In genomic region chr16:94075362-94076027, GRCm38 (mm10) we compare ENCODE assay signal across 12 mouse cellular contexts. TPM values are rescaled to one million over a fixed set of nuclear protein-coding genes. Genes with fewer than 3 reads are reported as not detected.
DNase-seq lines count a peak whose midpoint lies in the region; ATAC-seq lines count a peak whose summit lies in the region.
"Had no signal": no experiment of that assay in that cellular context is flagged by ENCODE, and none has a peak within 500 bp of the region (broad histone marks: within the 10 kb centered on the region; RNA-seq: fewer than 3 reads in every experiment).

No protein-coding gene starts in this region.

- H3K36me3 ChIP-seq in kidney, embryonic 14.5 days (ENCODE audit: control insufficient read depth, insufficient read depth, low read length), result no peaks in the 10 kb centered on the region
- no peaks in the 10 kb centered on the region for H3K36me3 ChIP-seq in stomach, embryonic 16.5 days (ENCODE audit: control insufficient read depth, insufficient read depth, low read length)
- H3K36me3 ChIP-seq: heart, embryonic 15.5 days; limb, embryonic 10.5 days had no signal

- H3K4me2 ChIP-seq in kidney, embryonic 14.5 days (replicated peaks; ENCODE audit: low read depth, low read length), result no peak overlapping the region
- no peak overlapping the region for H3K4me2 ChIP-seq in stomach, embryonic 16.5 days (ENCODE audit: low read depth, low read length)
- H3K4me2 ChIP-seq: heart, embryonic 15.5 days had no signal

- no peak overlapping the region for H3K27ac ChIP-seq in kidney, embryonic 14.5 days (ENCODE audit: low read depth, low read length)
- no peak overlapping the region for H3K27ac ChIP-seq in stomach, embryonic 16.5 days (ENCODE audit: low read length)
- H3K27ac ChIP-seq: heart, embryonic 15.5 days; limb, embryonic 10.5 days had no signal

- H3K9me3 ChIP-seq in kidney, embryonic 14.5 days (ENCODE audit: control insufficient read depth, low read length), result no peaks in the 10 kb centered on the region
- H3K9me3 ChIP-seq in stomach, embryonic 16.5 days (replicated peaks; ENCODE audit: control insufficient read depth, low read length), result no peaks in the 10 kb centered on the region
- H3K9me3 ChIP-seq: heart, embryonic 15.5 days; limb, embryonic 10.5 days had no signal

- WGBS in kidney, embryonic 14.5 days, result 55% methylated on average over 19 of the region's 19 CpGs
- WGBS in stomach, embryonic 16.5 days, result 46% methylated on average over 19 of the region's 19 CpGs

- ATAC-seq in kidney, embryonic 14.5 days (ENCODE audit: low FRiP score, low TSS enrichment), result no peak
- peak; percentile 53; the same call in 1 of the 2 replicates for ATAC-seq in stomach, embryonic 16.5 days (ENCODE audit: insufficient read depth, low FRiP score)
- ATAC-seq in megakaryocyte, adult 5-6 weeks (ENCODE audit: poor library complexity, severe bottlenecking), result no peak

- no peak overlapping the region for H3K4me3 ChIP-seq in kidney, embryonic 14.5 days (ENCODE audit: low read length)
- H3K4me3 ChIP-seq in stomach, embryonic 16.5 days (replicated peaks; ENCODE audit: low read length), result no peak overlapping the region
- H3K4me3 ChIP-seq: heart, embryonic 15.5 days; limb, embryonic 10.5 days; myocyte had no signal

- DNase-seq in kidney, adult 11 months, result peak; percentile 49
- peak; percentile 89 for DNase-seq in R1 (ENCODE audit: low read depth, low spot score)
- peak; percentile 63 to 69 for DNase-seq in kidney, postnatal 4 days
- no peak for DNase-seq in frontal cortex, postnatal 25 days (ENCODE audit: low spot score in 2 of 2)
- no peak for DNase-seq in embryo, embryonic 11 days
- DNase-seq: cerebellum, adult 9-10 months had no signal

- H3K9ac ChIP-seq in kidney, embryonic 14.5 days (ENCODE audit: low read depth, low read length), result no peak overlapping the region
- H3K9ac ChIP-seq in stomach, embryonic 16.5 days (ENCODE audit: low read length), result no peak overlapping the region
- H3K9ac ChIP-seq: heart, embryonic 15.5 days had no signal

- H3K4me1 ChIP-seq in kidney, embryonic 14.5 days (ENCODE audit: control insufficient read depth, insufficient read depth, low read length), result no peaks in the 10 kb centered on the region
- peaks cover 3% of the 10 kb centered on the region; the same call in 1 of the 2 replicates for H3K4me1 ChIP-seq in stomach, embryonic 16.5 days (ENCODE audit: control insufficient read depth, insufficient read depth, low read length)

- H3K27me3 ChIP-seq in kidney, embryonic 14.5 days (ENCODE audit: control insufficient read depth, insufficient read depth, low read length), result peaks cover 54% of the 10 kb centered on the region
- H3K27me3 ChIP-seq in stomach, embryonic 16.5 days (ENCODE audit: control insufficient read depth, insufficient read depth, low read length), result peaks cover 53% of the 10 kb centered on the region

RNA-seq across cellular contexts. Expression of gene Sim2, which starts 9.2 kb away (rescaled TPM):
- 2.2 and 2.5 TPM in 2 replicates for polyA plus RNA-seq in kidney, embryonic 14.5 days (2014; fragmentation: Nextera tagmentation; extraction: Ambion mirVana)
- 0.07 and 0.17 TPM in 2 replicates for polyA plus RNA-seq in stomach, embryonic 16.5 days (2015; fragmentation: Nextera tagmentation; extraction: Ambion mirVana)
- not detected in 2 replicates for total RNA-seq in megakaryocyte, adult 5-6 weeks (2015)
- total RNA-seq in megakaryocyte, adult 5-6 weeks (2017), result not detected in 2 replicates

Comparison
In these comparisons a context has a peak if more than half of its experiments do, and no peak if none do; other contexts are left out.
1. DNase-seq: peak in kidney, adult 11 months (single experiment), R1 (single experiment) and kidney, postnatal 4 days (2 of 2); none in frontal cortex, postnatal 25 days (0 of 2) and embryo, embryonic 11 days (single experiment).